Mouse (Mus musculus) adipose tissue, adult 10 weeks (tissue): ENCODE data around the gene Tpsab1. TPM values are rescaled to one million over a fixed set of nuclear protein-coding genes. Genes with fewer than 3 reads are reported as not detected.

Source experiments
- polyA plus RNA-seq: library from polyadenylated mRNA; stranded (reverse); fragments of 350-450 nt; fragmentation: Illumina TruSeq; extraction: RNeasy Lipid Tissue Mini Kit (QIAGEN cat#74804); gene quantifications from one replicate; pipeline ENCODE4 v1.2.3, GENCODE M21; 2014; ENCODE audit warnings: low read depth, low replicate concordance

The Tpsab1 gene
- 0.97 TPM for polyA plus RNA-seq

GRCm38 (mm10) chr17:25345462-25345861 is at the start of gene Tpsab1:
Gene Tpsab1, minus strand, starts transcription at chr17:25345562.

GRCm38 (mm10) chr17:25368973-25369372 is 23.6 kb upstream of the Tpsab1 start, which contains the start of gene Tpsg1:
Gene Tpsg1, plus strand, starts transcription at chr17:25369273.

GRCm38 (mm10) chr17:25366005-25366404 is 20.6 kb upstream of the Tpsab1 start, which contains the start of gene Tpsb2:
Gene Tpsb2, plus strand, starts transcription at chr17:25366305.

GRCm38 (mm10) chr17:25318354-25318753 is 27.0 kb downstream of the Tpsab1 start, which contains the start of gene Prss29:
Gene Prss29, plus strand, starts transcription at chr17:25318654.

GRCm38 (mm10) chr17:25308346-25308745 is 37.0 kb downstream of the Tpsab1 start, which contains the start of gene Prss28:
Gene Prss28, plus strand, starts transcription at chr17:25308646.

GRCm38 (mm10) chr17:25298094-25298493 is 47.3 kb downstream of the Tpsab1 start, which contains the start of gene Prss34:
Gene Prss34, plus strand, starts transcription at chr17:25298394.

Other genes starting within 250 kb of the Tpsab1 start
- gene Telo2, start 229.6 kb downstream of the Tpsab1 start, polyA plus RNA-seq: 26.1 TPM
- gene Ptx4, start 224.8 kb downstream of the Tpsab1 start, polyA plus RNA-seq: not detected
- 66.5 TPM for gene Clcn7, start 212.2 kb downstream of the Tpsab1 start, polyA plus RNA-seq
- 0.20 TPM for gene Ccdc154, start 183.1 kb downstream of the Tpsab1 start, polyA plus RNA-seq
- 1.1 TPM for gene Gm38655, start 170.1 kb downstream of the Tpsab1 start, polyA plus RNA-seq
- 12.7 TPM for gene BC003965, start 161.0 kb downstream of the Tpsab1 start, polyA plus RNA-seq
- 13.4 TPM for gene Unkl, start 157.2 kb downstream of the Tpsab1 start, polyA plus RNA-seq
- gene Gnptg, start 105.4 kb downstream of the Tpsab1 start, polyA plus RNA-seq: 42.7 TPM
- gene Tsr3, start 105.4 kb downstream of the Tpsab1 start, polyA plus RNA-seq: 19.2 TPM
- gene Baiap3, start 89.2 kb downstream of the Tpsab1 start, polyA plus RNA-seq: 3.1 TPM
- 213 TPM for gene Ube2i, start 70.9 kb downstream of the Tpsab1 start, polyA plus RNA-seq
- gene Prss34, start 47.2 kb downstream of the Tpsab1 start, polyA plus RNA-seq: 0.43 TPM
- gene Prss28, start 36.9 kb downstream of the Tpsab1 start, polyA plus RNA-seq: not detected
- not detected for gene Prss29, start 26.9 kb downstream of the Tpsab1 start, polyA plus RNA-seq
- 9.6 TPM for gene Tpsb2, start 20.7 kb upstream of the Tpsab1 start, polyA plus RNA-seq
- not detected for gene Tpsg1, start 23.7 kb upstream of the Tpsab1 start, polyA plus RNA-seq
- gene Cacna1h, start 88.2 kb upstream of the Tpsab1 start, polyA plus RNA-seq: 15.1 TPM
- 5.9 TPM for gene Tekt4, start 109.1 kb upstream of the Tpsab1 start, polyA plus RNA-seq
- gene Sstr5, start 151.7 kb upstream of the Tpsab1 start, polyA plus RNA-seq: not detected
- gene Sox8, start 225.1 kb upstream of the Tpsab1 start, polyA plus RNA-seq: 0.60 TPM
- gene Lmf1, start 233.5 kb upstream of the Tpsab1 start, polyA plus RNA-seq: 20.8 TPM